Comparison of ENCODE assay signal across 9 mouse cellular contexts in the genomic region with DNA sequence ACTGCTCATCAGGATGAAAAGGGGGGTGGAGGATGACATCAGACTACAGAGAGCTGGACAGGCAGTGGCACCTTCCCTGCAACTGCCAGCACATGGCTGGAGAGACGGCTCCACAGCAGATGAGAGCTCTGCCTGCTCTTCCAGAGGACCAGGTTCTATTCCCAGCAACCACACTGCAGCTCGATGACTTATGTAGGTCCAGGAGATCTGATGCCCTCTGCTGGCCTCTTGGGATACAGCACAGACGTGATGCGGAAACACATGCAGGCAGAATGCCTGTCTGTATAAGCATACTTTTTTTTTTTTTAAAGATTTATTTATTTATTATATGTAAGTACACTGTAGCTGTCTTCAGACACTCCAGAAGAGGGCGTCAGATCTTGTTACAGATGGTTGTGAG. TPM values are rescaled to one million over a fixed set of nuclear protein-coding genes. Genes with fewer than 3 reads are reported as not detected.
DNase-seq lines count a peak whose midpoint lies in the region; ATAC-seq and TF ChIP-seq lines count a peak whose summit lies in the region.
"Had no signal": no experiment of that assay in that cellular context is flagged by ENCODE, and none has a peak within 500 bp of the region (broad histone marks: within the 10 kb centered on the region; RNA-seq: fewer than 3 reads in every experiment).

No protein-coding gene starts in this region.

- H3K27ac ChIP-seq in kidney, embryonic 14.5 days (ENCODE audit: low read depth, low read length) = no peak overlapping the region
- no peak overlapping the region for H3K27ac ChIP-seq in MEL (ENCODE audit: control insufficient read depth, low read depth, low read length)

- no peak for TF ChIP-seq POLR2A in MEL (IDR thresholded peaks at IDR 0.05; ENCODE audit: control insufficient read depth in 1 of 2, insufficient read depth in 1 of 2, low read depth in 1 of 2, low read length in 2 of 2, poor library complexity in 1 of 2)

- TF ChIP-seq CTCF in MEL (IDR thresholded peaks at IDR 0.05 in 2 of 3, conservative IDR thresholded peaks at IDR 0.05 in 1 of 3; ENCODE audit: control insufficient read depth in 1 of 3, insufficient read depth in 1 of 3, low read depth in 2 of 3, low read length in 3 of 3, poor library complexity in 1 of 3, severe bottlenecking in 1 of 3) = peak; percentile 63 to 74 (median 69)

- no peaks in the 10 kb centered on the region for H3K27me3 ChIP-seq in kidney, embryonic 14.5 days (ENCODE audit: control insufficient read depth, insufficient read depth, low read length)
- no peaks in the 10 kb centered on the region for H3K27me3 ChIP-seq in MEL (ENCODE audit: control insufficient read depth in 1 of 2, insufficient read depth in 2 of 2, low read length in 2 of 2)

- H3K4me3 ChIP-seq in kidney, embryonic 14.5 days (ENCODE audit: low read length) = no peak overlapping the region
- no peak overlapping the region for H3K4me3 ChIP-seq in MEL (ENCODE audit: control insufficient read depth in 1 of 2, insufficient read depth in 1 of 2, low read depth in 2 of 2, low read length in 2 of 2)
- H3K4me3 ChIP-seq: megakaryocyte, embryonic 14.5 days had no signal

- H3K79me2 ChIP-seq in MEL (ENCODE audit: control insufficient read depth, insufficient read depth, low read length, poor library complexity) = no peaks in the 10 kb centered on the region

- no peak overlapping the region for H3K9ac ChIP-seq in kidney, embryonic 14.5 days (ENCODE audit: low read depth, low read length)
- H3K9ac ChIP-seq in MEL (ENCODE audit: control insufficient read depth, low read depth, low read length, poor library complexity, severe bottlenecking) = no peak overlapping the region

- no peak overlapping the region for H3K4me2 ChIP-seq in kidney, embryonic 14.5 days (replicated peaks; ENCODE audit: low read depth, low read length)

- 72% methylated on average over 4 of the region's 5 CpGs for WGBS in kidney, embryonic 14.5 days

- no peaks in the 10 kb centered on the region for H3K9me3 ChIP-seq in kidney, embryonic 14.5 days (ENCODE audit: control insufficient read depth, low read length)
- no peaks in the 10 kb centered on the region for H3K9me3 ChIP-seq in MEL (replicated peaks; ENCODE audit: insufficient read depth, low read length)
- H3K9me3 ChIP-seq: megakaryocyte, embryonic 14.5 days had no signal

- ATAC-seq in kidney, embryonic 14.5 days (ENCODE audit: low FRiP score, low TSS enrichment) = no peak

- no peak for TF ChIP-seq EP300 in MEL (IDR thresholded peaks at IDR 0.05; ENCODE audit: low read depth in 1 of 2, low read length in 2 of 2)

- DNase-seq in kidney, postnatal 10 days = peak; percentile 55
- DNase-seq in MEL (ENCODE audit: low read depth, low spot score) = peak; percentile 84
- DNase-seq in embryo, embryonic 11 days = peak; percentile 60
- DNase-seq in naive thymus-derived CD4-positive, alpha-beta T cell, adult 2 months (ENCODE audit: low read depth) = peak; percentile 76
- DNase-seq in gastrocnemius, postnatal 14 days = no peak
- DNase-seq in right cerebral cortex, adult 2 months (ENCODE audit: low spot score in 2 of 2) = no peak
- DNase-seq in adrenal gland, adult 2 months = no peak

- peak; percentile 50 for TF ChIP-seq RAD21 in MEL (IDR thresholded peaks at IDR 0.05; ENCODE audit: low read depth, low read length)

- intact Hi-C loops in gastrocnemius, postnatal 14 days (cut with DNase I; ENCODE audit: low total_unique reads) = no loop called here

- peaks cover 4% of the 10 kb centered on the region; the same call in 1 of the 2 replicates for H3K36me3 ChIP-seq in kidney, embryonic 14.5 days (ENCODE audit: control insufficient read depth, insufficient read depth, low read length)
- H3K36me3 ChIP-seq in MEL (ENCODE audit: control insufficient read depth in 1 of 2, insufficient read depth in 2 of 2, low read length in 2 of 2) = peaks cover 0 to 3% of the 10 kb centered on the region in 2 experiments; a peak in 2 of 4 replicates

- H3K4me1 ChIP-seq in kidney, embryonic 14.5 days (ENCODE audit: control insufficient read depth, insufficient read depth, low read length) = no peaks in the 10 kb centered on the region
- H3K4me1 ChIP-seq in MEL (ENCODE audit: control insufficient read depth in 1 of 2, insufficient read depth in 2 of 2, low read length in 2 of 2) = peaks cover 3 to 5% of the 10 kb centered on the region in 2 experiments

TF ChIP-seq in MEL, 35 proteins besides CTCF, POLR2A, EP300 and RAD21:
- TF ChIP-seq ZC3H11A (IDR thresholded peaks at IDR 0.05; ENCODE audit: low read depth, low read length) (peak; percentile 35), HCFC1 (IDR thresholded peaks at IDR 0.05; ENCODE audit: low read depth, low read length) (no peak), GATA1 (IDR thresholded peaks at IDR 0.05; ENCODE audit: low read depth, low read length) (no peak), TCF12 (IDR thresholded peaks at IDR 0.05; ENCODE audit: low read depth, low read length) (no peak), MAX (IDR thresholded peaks at IDR 0.05; ENCODE audit: low read length) (no peak), SMC3 (IDR thresholded peaks at IDR 0.05; ENCODE audit: low read depth, low read length) (peak; percentile 77), NRF1 (IDR thresholded peaks at IDR 0.05; ENCODE audit: insufficient read depth, low read depth, low read length, poor library complexity, severe bottlenecking) (no peak), MYC (IDR thresholded peaks at IDR 0.05; ENCODE audit: low read depth, low read length) (peak; percentile 67; the same call in 1 of the 2 replicates)

RNA-seq across cellular contexts. Expression of a gene that starts 6.8 kb away (rescaled TPM):
- polyA plus RNA-seq in kidney, embryonic 14.5 days (2014; fragmentation: Nextera tagmentation; extraction: Ambion mirVana) = 10.7 and 13.8 TPM in 2 replicates
- 12.3 and 12.6 TPM in 2 replicates for total RNA-seq in MEL (2012; rRNA removed)
- 10 to 100 TPM in 1 of 2 experiments, not detected in 1; 24.1 TPM for polyA plus RNA-seq in MEL (2012; ENCODE audit: insufficient read depth in 1 of 2, insufficient read length in 2 of 2, low read depth in 1 of 2, low replicate concordance in 2 of 2, missing spikeins in 1 of 2)
- 1 to 10 TPM; 8.4 TPM for total RNA-seq in gastrocnemius, postnatal 14 days (2021)
- total RNA-seq in adrenal gland, adult 2 months (2021) = 10 to 100 TPM; 16.7 to 21.9 TPM
- polyA plus RNA-seq in adrenal gland, adult 2 months (2012; rRNA removed) = 37.4 TPM in 2 replicates

RNA-seq across cellular contexts. Expression of a gene that starts 22.3 kb away (rescaled TPM):
- polyA plus RNA-seq in kidney, embryonic 14.5 days (2014; fragmentation: Nextera tagmentation; extraction: Ambion mirVana) = 0.76 and 1.4 TPM in 2 replicates
- 0.20 and 0.23 TPM in 2 replicates for total RNA-seq in MEL (2012; rRNA removed)
- polyA plus RNA-seq in MEL (2012; ENCODE audit: insufficient read depth in 1 of 2, insufficient read length in 2 of 2, low read depth in 1 of 2, low replicate concordance in 2 of 2, missing spikeins in 1 of 2) = under 1 TPM in 1 of 2 experiments, not detected in 1; 0.19 TPM
- 1 to 10 TPM in 1 of 2 experiments, under 1 TPM in 1; 0.95 to 1.2 TPM for total RNA-seq in gastrocnemius, postnatal 14 days (2021)
- 1 to 10 TPM; 1.4 to 2.1 TPM for total RNA-seq in adrenal gland, adult 2 months (2021)
- polyA plus RNA-seq in adrenal gland, adult 2 months (2012; rRNA removed) = 1.6 and 3.4 TPM in 2 replicates

RNA-seq across cellular contexts. Expression of a gene that starts 39.2 kb away (rescaled TPM):
- 68.9 and 72.9 TPM in 2 replicates for polyA plus RNA-seq in kidney, embryonic 14.5 days (2014; fragmentation: Nextera tagmentation; extraction: Ambion mirVana)
- total RNA-seq in MEL (2012; rRNA removed) = 46.8 and 47.6 TPM in 2 replicates
- polyA plus RNA-seq in MEL (2012; ENCODE audit: insufficient read depth in 1 of 2, insufficient read length in 2 of 2, low read depth in 1 of 2, low replicate concordance in 2 of 2, missing spikeins in 1 of 2) = 100 to 1,000 TPM in 1 of 2 experiments, not detected in 1; 118 TPM
- total RNA-seq in gastrocnemius, postnatal 14 days (2021) = 10 to 100 TPM; 22.2 to 26.6 TPM
- 10 to 100 TPM; 45.1 to 51.6 TPM for total RNA-seq in adrenal gland, adult 2 months (2021)
- polyA plus RNA-seq in adrenal gland, adult 2 months (2012; rRNA removed) = 66.3 and 67.2 TPM in 2 replicates

RNA-seq across cellular contexts. Expression of a gene that starts 42.3 kb away (rescaled TPM):
- polyA plus RNA-seq in kidney, embryonic 14.5 days (2014; fragmentation: Nextera tagmentation; extraction: Ambion mirVana) = 1.5 and 1.6 TPM in 2 replicates
- total RNA-seq in MEL (2012; rRNA removed) = 0.36 and 0.50 TPM in 2 replicates
- 1 to 10 TPM in 1 of 2 experiments, not detected in 1; 1.3 TPM for polyA plus RNA-seq in MEL (2012; ENCODE audit: insufficient read depth in 1 of 2, insufficient read length in 2 of 2, low read depth in 1 of 2, low replicate concordance in 2 of 2, missing spikeins in 1 of 2)
- total RNA-seq in gastrocnemius, postnatal 14 days (2021) = 1 to 10 TPM in 1 of 2 experiments, under 1 TPM in 1; 0.55 to 1.0 TPM
- 1 to 10 TPM; 3.5 to 5.4 TPM for total RNA-seq in adrenal gland, adult 2 months (2021)
- 21.4 and 27.6 TPM in 2 replicates for polyA plus RNA-seq in adrenal gland, adult 2 months (2012; rRNA removed)

Comparison
In these comparisons a context has a peak if more than half of its experiments do, and no peak if none do; other contexts are left out.
1. DNase-seq: peak in kidney, postnatal 10 days (single experiment), MEL (single experiment), embryo, embryonic 11 days (single experiment) and naive thymus-derived CD4-positive, alpha-beta T cell, adult 2 months (single experiment); none in gastrocnemius, postnatal 14 days (single experiment), right cerebral cortex, adult 2 months (0 of 2) and adrenal gland, adult 2 months (single experiment).